Mouse (Mus musculus) erythroblast, embryonic 14.5 days (primary cell): ENCODE data around the gene Plppr1.

Experiments used
- GATA1 ChIP-seq: IDR thresholded peaks from 2 replicates; pipeline ENCODE4 v1.6.1; 2012; ENCODE audit warnings: low read length, inconsistent platforms, mixed read lengths
- TAL1 ChIP-seq: IDR thresholded peaks from 3 replicates; pipeline ENCODE4 v1.6.1; 2012; ENCODE audit warnings: low read length, inconsistent platforms, mixed read lengths

DNA sequence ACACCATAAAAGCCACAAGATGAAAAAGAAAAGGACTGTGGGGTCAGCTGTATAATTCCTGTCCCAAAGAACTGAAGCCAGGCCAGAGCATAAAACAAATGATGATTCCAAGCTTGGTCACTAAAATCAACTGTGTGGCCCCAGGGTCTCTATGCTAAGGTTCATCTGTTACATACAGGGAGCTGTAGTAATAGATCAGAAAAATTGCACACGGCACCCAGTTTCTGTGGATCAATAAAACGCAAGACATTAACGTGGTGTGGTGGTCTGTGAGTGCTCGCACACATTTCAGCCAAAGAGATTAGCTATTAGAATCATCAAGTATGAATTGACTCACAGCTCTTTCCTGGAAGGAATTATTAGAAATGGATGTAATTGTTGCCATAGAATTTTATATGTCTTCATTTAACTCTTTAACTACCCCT, 43.7 kb downstream of the Plppr1 start:
- TF ChIP-seq TAL1 (no peak), GATA1 (no peak)
